Comparison of ENCODE assay signal across 12 mouse cellular contexts in genomic region chr12:104676535-104677370, GRCm38 (mm10).
DNase-seq lines count a peak whose midpoint lies in the region; ATAC-seq and TF ChIP-seq lines count a peak whose summit lies in the region.
"Had no signal": no experiment of that assay in that cellular context is flagged by ENCODE, and none has a peak within 500 bp of the region (broad histone marks: within the 10 kb centered on the region; RNA-seq: fewer than 3 reads in every experiment).

No protein-coding gene starts in this region.

- no peak overlapping the region for H3K4me2 ChIP-seq in lung, embryonic 16.5 days (ENCODE audit: low read depth, low read length)
- H3K4me2 ChIP-seq: heart, embryonic 13.5 days; liver, embryonic 15.5 days had no signal

- no peaks in the 10 kb centered on the region for H3K27me3 ChIP-seq in lung, embryonic 16.5 days (ENCODE audit: control insufficient read depth, insufficient read depth, low read depth, low read length)
- H3K27me3 ChIP-seq: liver, embryonic 15.5 days had no signal

- DNase-seq in embryo, embryonic 11 days: peak; percentile 28
- no peak for DNase-seq in embryo, embryonic 10 days (ENCODE audit: low spot score)
- no peak for DNase-seq in lung, adult 2 months
- DNase-seq in mesoderm, embryonic 11.5 days (ENCODE audit: low read depth, low spot score): peak; percentile 31
- DNase-seq in urinary bladder, postnatal 25 days (ENCODE audit: low spot score): no peak
- DNase-seq in layer of hippocampus, postnatal 36 days: no peak
- DNase-seq in cerebellum, postnatal 36 days: no peak
- DNase-seq: adrenal gland, postnatal 10 days; cerebellum, adult 18-20 months had no signal

- ATAC-seq in lung, embryonic 16.5 days (ENCODE audit: low read depth): 0 out of 2 replicates have a peak, but pooled peaks have one; percentile 26

- no peak overlapping the region for H3K9ac ChIP-seq in lung, embryonic 16.5 days (ENCODE audit: low read length)
- H3K9ac ChIP-seq: heart, embryonic 13.5 days; liver, embryonic 15.5 days had no signal

- no peaks in the 10 kb centered on the region for H3K36me3 ChIP-seq in lung, embryonic 16.5 days (ENCODE audit: control insufficient read depth, insufficient read depth, low read length)
- H3K36me3 ChIP-seq: heart, embryonic 13.5 days; liver, embryonic 15.5 days had no signal

- no peak for TF ChIP-seq CTCF in lung, adult 2 months (IDR thresholded peaks at IDR 0.05; ENCODE audit: insufficient read depth, low read length)

- H3K4me3 ChIP-seq in lung, embryonic 16.5 days (ENCODE audit: low read length): no peak overlapping the region
- no peak overlapping the region for H3K4me3 ChIP-seq in lung, adult 2 months (replicated peaks; ENCODE audit: extremely low read depth, low read depth, low read length)
- H3K4me3 ChIP-seq: heart, embryonic 13.5 days; liver, embryonic 15.5 days had no signal

- H3K4me1 ChIP-seq in lung, embryonic 16.5 days (replicated peaks; ENCODE audit: control insufficient read depth, insufficient read depth, low read length): 0 out of 2 replicates have a peak, but pooled peaks cover 5% of the 10 kb centered on the region
- H3K4me1 ChIP-seq in lung, adult 2 months (ENCODE audit: control insufficient read depth, insufficient read depth, low read length): no peaks in the 10 kb centered on the region
- H3K4me1 ChIP-seq: liver, embryonic 15.5 days had no signal

- TF ChIP-seq POLR2A in lung, adult 2 months (IDR thresholded peaks at IDR 0.05; ENCODE audit: borderline replicate concordance, extremely low read depth, low read depth, low read length): no peak

- 63% methylated on average over 13 of the region's 13 CpGs for WGBS in lung, embryonic 16.5 days
- 80% methylated on average over 13 of the region's 13 CpGs for WGBS in lung, adult 2 months

- H3K9me3 ChIP-seq in lung, embryonic 16.5 days (ENCODE audit: control insufficient read depth, low read length): no peaks in the 10 kb centered on the region
- H3K9me3 ChIP-seq: heart, embryonic 13.5 days; liver, embryonic 15.5 days had no signal

- no peak overlapping the region for H3K27ac ChIP-seq in lung, embryonic 16.5 days (ENCODE audit: low read length)
- H3K27ac ChIP-seq: heart, embryonic 13.5 days; liver, embryonic 15.5 days had no signal

Comparison
In these comparisons a context has a peak if more than half of its experiments do, and no peak if none do; other contexts are left out.
1. DNase-seq: peak in embryo, embryonic 11 days (single experiment) and mesoderm, embryonic 11.5 days (single experiment); none in embryo, embryonic 10 days (single experiment), lung, adult 2 months (single experiment), urinary bladder, postnatal 25 days (single experiment), layer of hippocampus, postnatal 36 days (0 of 2) and cerebellum, postnatal 36 days (0 of 2).